Mouse (Mus musculus): ENCODE results near the gene Spata20. TPM values are rescaled to one million over a fixed set of nuclear protein-coding genes. Genes with fewer than 3 reads are reported as not detected.

Spata20 gene
- polyA plus RNA-seq, 1 experiment from 2014 or later: not detected

GRCm38 (mm10) chr11:94451091-94451773 lies 34.7 kb downstream of the Spata20 start:
- WGBS: 66% methylated on average over 12 of the region's 12 CpGs
- no peak for ATAC-seq
- Histone ChIP-seq H3K9ac (ENCODE audit: low read depth, low read length) (no peak overlapping the region), H3K27me3 (replicated peaks; ENCODE audit: control insufficient read depth, insufficient read depth, low read length) (0 out of 2 replicates have a peak, but pooled peaks cover 2% of the 10 kb centered on the region), H3K36me3 (ENCODE audit: control insufficient read depth, insufficient read depth) (no peaks in the 10 kb centered on the region), H3K27ac (ENCODE audit: low read depth, low read length) (no peak overlapping the region), H3K4me2 (replicated peaks; ENCODE audit: low read depth) (no peak overlapping the region), H3K4me3 (ENCODE audit: low read depth, low read length) (no peak overlapping the region), H3K9me3 (ENCODE audit: control insufficient read depth) (no peaks in the 10 kb centered on the region), H3K4me1 (replicated peaks; ENCODE audit: control insufficient read depth, insufficient read depth, low read length) (no peaks in the 10 kb centered on the region)
- no peak for TF ChIP-seq CTCF (IDR thresholded peaks at IDR 0.05; ENCODE audit: low read depth)

GRCm38 (mm10) chr11:94449886-94450285 lies 36.1 kb downstream of the Spata20 start:
- Histone ChIP-seq H3K9ac (ENCODE audit: low read depth, low read length) (no peak overlapping the region), H3K27ac (ENCODE audit: low read depth, low read length) (no peak overlapping the region), H3K36me3 (ENCODE audit: control insufficient read depth, insufficient read depth) (no peaks in the 10 kb centered on the region), H3K4me1 (replicated peaks; ENCODE audit: control insufficient read depth, insufficient read depth, low read length) (no peaks in the 10 kb centered on the region), H3K4me3 (ENCODE audit: low read depth, low read length) (no peak overlapping the region), H3K9me3 (ENCODE audit: control insufficient read depth) (no peaks in the 10 kb centered on the region), H3K27me3 (replicated peaks; ENCODE audit: control insufficient read depth, insufficient read depth, low read length) (0 out of 2 replicates have a peak, but pooled peaks cover 2% of the 10 kb centered on the region), H3K4me2 (replicated peaks; ENCODE audit: low read depth) (no peak overlapping the region)
- WGBS: 62% methylated on average over 5 of the region's 5 CpGs
- no peak for ATAC-seq
- no peak for TF ChIP-seq CTCF (IDR thresholded peaks at IDR 0.05; ENCODE audit: low read depth)

DNA sequence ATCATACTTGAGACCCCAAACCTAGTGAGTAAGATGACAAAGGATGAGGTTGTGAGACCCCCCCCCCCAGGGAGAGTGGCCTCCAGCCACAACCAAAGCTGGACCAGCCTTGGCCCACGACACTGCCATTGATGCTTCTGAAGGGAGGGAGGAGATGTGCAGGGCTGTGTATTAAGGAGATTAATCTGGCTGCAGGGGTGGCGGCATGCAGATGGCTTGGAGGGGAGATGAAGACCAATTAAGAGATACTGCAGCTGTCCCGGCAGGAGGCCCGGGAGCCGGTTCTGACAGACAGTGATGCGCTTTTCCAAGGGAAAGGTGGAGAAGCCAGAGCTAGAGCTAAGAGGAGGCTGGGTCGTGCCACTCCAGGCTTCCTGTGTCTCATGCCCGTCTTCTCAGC lies 36.7 kb downstream of the Spata20 start:
- H3K4me1 ChIP-seq (replicated peaks; ENCODE audit: control insufficient read depth, insufficient read depth, low read length): no peaks in the 10 kb centered on the region
- WGBS: 55% methylated on average over 8 of the region's 8 CpGs
- no peak overlapping the region for H3K9ac ChIP-seq (ENCODE audit: low read depth, low read length)
- H3K4me3 ChIP-seq (ENCODE audit: low read depth, low read length): no peak overlapping the region
- no peak for ATAC-seq
- TF ChIP-seq CTCF (IDR thresholded peaks at IDR 0.05; ENCODE audit: low read depth): no peak
- 0 out of 2 replicates have a peak, but pooled peaks cover 2% of the 10 kb centered on the region for H3K27me3 ChIP-seq (replicated peaks; ENCODE audit: control insufficient read depth, insufficient read depth, low read length)
- no peak overlapping the region for H3K4me2 ChIP-seq (replicated peaks; ENCODE audit: low read depth)
- H3K27ac ChIP-seq (ENCODE audit: low read depth, low read length): no peak overlapping the region
- H3K36me3 ChIP-seq (ENCODE audit: control insufficient read depth, insufficient read depth): no peaks in the 10 kb centered on the region
- no peaks in the 10 kb centered on the region for H3K9me3 ChIP-seq (ENCODE audit: control insufficient read depth)

- H3K9ac ChIP-seq (ENCODE audit: low read depth, low read length): no peak overlapping the region
- 0 out of 2 replicates have a peak, but pooled peaks cover 2% of the 10 kb centered on the region for H3K27me3 ChIP-seq (replicated peaks; ENCODE audit: control insufficient read depth, insufficient read depth, low read length)
- H3K4me2 ChIP-seq (replicated peaks; ENCODE audit: low read depth): no peak overlapping the region
- no peak overlapping the region for H3K27ac ChIP-seq (ENCODE audit: low read depth, low read length)
- no peak overlapping the region for H3K4me3 ChIP-seq (ENCODE audit: low read depth, low read length)
- H3K4me1 ChIP-seq (replicated peaks; ENCODE audit: control insufficient read depth, insufficient read depth, low read length): no peaks in the 10 kb centered on the region
- H3K36me3 ChIP-seq (ENCODE audit: control insufficient read depth, insufficient read depth): no peaks in the 10 kb centered on the region
- no peaks in the 10 kb centered on the region for H3K9me3 ChIP-seq (ENCODE audit: control insufficient read depth)
- no peak for TF ChIP-seq CTCF (IDR thresholded peaks at IDR 0.05; ENCODE audit: low read depth)
- no peak for ATAC-seq
- 36% methylated on average over 3 of the region's 3 CpGs for WGBS
Measured at GRCm38 (mm10) chr11:94447017-94447416, 39.0 kb downstream of the Spata20 start.

DNA sequence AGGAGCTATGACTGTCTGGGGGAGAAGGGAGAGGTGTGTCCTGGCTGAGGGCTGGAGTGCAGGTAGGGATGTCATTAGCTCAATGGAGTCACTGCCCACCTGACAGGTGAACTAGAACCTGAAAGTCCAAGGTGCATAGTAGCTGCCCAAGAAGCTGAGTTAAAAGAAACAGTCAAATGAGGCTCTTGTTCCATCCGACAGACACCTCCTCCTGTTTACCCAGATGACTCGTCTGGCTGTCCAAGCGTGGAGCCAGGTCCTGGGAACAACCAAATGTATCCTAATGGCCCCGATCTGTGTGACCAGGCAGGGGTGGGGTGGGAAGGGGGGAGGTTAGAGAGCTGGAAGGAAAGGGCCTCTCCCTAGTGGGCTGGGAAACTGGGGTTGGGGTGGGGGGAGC lies 40.7 kb downstream of the Spata20 start:
- no peaks in the 10 kb centered on the region for H3K36me3 ChIP-seq (ENCODE audit: control insufficient read depth, insufficient read depth)
- H3K4me3 ChIP-seq (ENCODE audit: low read depth, low read length): no peak overlapping the region
- H3K9ac ChIP-seq (ENCODE audit: low read depth, low read length): no peak overlapping the region
- no peak for TF ChIP-seq CTCF (IDR thresholded peaks at IDR 0.05; ENCODE audit: low read depth)
- H3K27ac ChIP-seq (ENCODE audit: low read depth, low read length): no peak overlapping the region
- 14% methylated on average over 4 of the region's 4 CpGs for WGBS
- H3K4me1 ChIP-seq (replicated peaks; ENCODE audit: control insufficient read depth, insufficient read depth, low read length): no peaks in the 10 kb centered on the region
- 0 out of 2 replicates have a peak, but pooled peaks have one; percentile 8 for ATAC-seq
- no peak overlapping the region for H3K4me2 ChIP-seq (replicated peaks; ENCODE audit: low read depth)
- no peaks in the 10 kb centered on the region for H3K9me3 ChIP-seq (ENCODE audit: control insufficient read depth)
- 0 out of 2 replicates have a peak, but pooled peaks cover under 1% of the 10 kb centered on the region for H3K27me3 ChIP-seq (replicated peaks; ENCODE audit: control insufficient read depth, insufficient read depth, low read length)

- WGBS: 72% methylated on average over 5 of the region's 5 CpGs
- Histone ChIP-seq H3K4me3 (ENCODE audit: low read depth, low read length) (no peak overlapping the region), H3K4me1 (replicated peaks; ENCODE audit: control insufficient read depth, insufficient read depth, low read length) (no peaks in the 10 kb centered on the region), H3K4me2 (replicated peaks; ENCODE audit: low read depth) (no peak overlapping the region), H3K9me3 (ENCODE audit: control insufficient read depth) (no peaks in the 10 kb centered on the region), H3K36me3 (ENCODE audit: control insufficient read depth, insufficient read depth) (no peaks in the 10 kb centered on the region), H3K27ac (ENCODE audit: low read depth, low read length) (no peak overlapping the region), H3K9ac (ENCODE audit: low read depth, low read length) (no peak overlapping the region), H3K27me3 (replicated peaks; ENCODE audit: control insufficient read depth, insufficient read depth, low read length) (no peaks in the 10 kb centered on the region)
- ATAC-seq: no peak
- no peak for TF ChIP-seq CTCF (IDR thresholded peaks at IDR 0.05; ENCODE audit: low read depth)
Measured at GRCm38 (mm10) chr11:94444829-94445228, 41.1 kb downstream of the Spata20 start.

All from intestine, postnatal 0 days (tissue).